Mouse (Mus musculus) kidney, adult 2 months (tissue): ENCODE data around the gene Gpnmb. TPM values are rescaled to one million over a fixed set of nuclear protein-coding genes. Genes with fewer than 3 reads are reported as not detected.

Experiments
- DNase-seq: peaks from one replicate; pipeline ENCODE4 v3.0.0; 2021
- H3K27ac ChIP-seq: fragments of 200-500 bp; 2 replicates; pipeline ENCODE4 v1.5.1; 2012; ENCODE audit warnings: low read depth, low read length, control low read depth, inconsistent platforms; ENCODE audit not compliant: insufficient read depth
- H3K27me3 ChIP-seq: fragments of 200-500 bp; replicated peaks from 2 replicates; pipeline ENCODE4 v1.6.1; 2012; ENCODE audit warnings: mild to moderate bottlenecking, moderate library complexity, low read length, inconsistent platforms; ENCODE audit not compliant: control insufficient read depth, insufficient read depth
- H3K36me3 ChIP-seq: fragments of 200-500 bp; 2 replicates; pipeline ENCODE4 v1.6.1; 2012; ENCODE audit warnings: mild to moderate bottlenecking, moderate library complexity, low read length, inconsistent platforms; ENCODE audit not compliant: control insufficient read depth, insufficient read depth
- H3K4me1 ChIP-seq: fragments of 200-500 bp; 2 replicates; pipeline ENCODE4 v1.6.1; 2011; ENCODE audit warnings: low read length; ENCODE audit not compliant: control insufficient read depth, insufficient read depth
- H3K4me3 ChIP-seq: fragments of 200-500 bp; 2 replicates; pipeline ENCODE4 v1.5.1; 2011; ENCODE audit warnings: mild to moderate bottlenecking, low read depth, low read length, control low read depth; ENCODE audit not compliant: insufficient read depth
- CTCF ChIP-seq: fragments of 200-500 bp; conservative IDR thresholded peaks from 2 replicates; pipeline ENCODE4 v1.5.1; 2011; ENCODE audit warnings: low read depth, mild to moderate bottlenecking, control low read depth, low read length, moderate library complexity, mixed read lengths; ENCODE audit not compliant: insufficient read depth, insufficient read length
- POLR2A ChIP-seq: fragments of 200-500 bp; IDR thresholded peaks from one replicate; pipeline ENCODE4 v1.6.1; 2011; ENCODE audit warnings: low read depth, low read length, control low read depth
- WGBS: fragments of 180-500 bp; shearing (Covaris S2); methylation state at CpG from one replicate; pipeline ENCODE4 v1.1.7; 2018; 5-methylcytosine and 5-hydroxymethylcytosine counted together
- polyA plus RNA-seq: library from polyadenylated mRNA; depleted of rRNA; stranded (reverse); fragments of >200 nt; gene quantifications from 2 replicates; pipeline ENCODE4 v1.2.3, GENCODE M21; 2012

Gene Gpnmb
- polyA plus RNA-seq, 1 experiment, result 1.2 TPM

DNA sequence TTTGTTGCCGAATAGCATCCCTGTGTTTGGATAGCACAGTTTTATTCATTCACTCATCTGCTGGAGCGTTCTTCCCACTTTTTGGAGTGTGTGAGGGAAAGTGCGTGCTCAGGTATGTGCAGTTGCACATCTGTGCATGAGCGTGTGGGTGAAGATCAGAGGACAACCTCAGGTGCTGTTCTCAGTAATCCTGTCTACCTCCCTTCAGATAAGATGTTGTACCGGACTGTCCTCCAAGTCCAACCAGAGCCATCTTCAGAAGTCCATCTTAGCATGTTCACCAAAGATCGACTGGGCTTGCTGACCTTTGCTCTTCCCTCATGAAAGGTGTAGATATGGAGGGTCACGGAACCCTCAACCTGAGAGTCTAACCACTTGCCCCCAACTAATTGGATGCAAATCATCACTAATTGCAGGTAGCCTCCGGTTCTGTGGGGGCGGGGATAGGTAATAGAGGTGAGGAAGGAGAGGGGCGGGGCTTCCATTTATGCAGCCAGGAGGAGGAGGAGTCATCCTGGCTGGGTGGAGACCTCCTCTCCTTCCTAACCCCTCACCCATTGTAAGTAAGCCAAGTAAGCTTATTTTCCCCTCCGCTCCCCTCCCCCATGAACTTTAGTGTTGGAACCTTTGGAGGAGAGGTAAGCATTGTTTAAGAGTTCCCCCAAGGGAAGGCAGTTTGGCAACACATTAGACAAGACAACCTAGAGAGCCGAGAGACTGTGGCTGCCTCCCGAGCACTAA is 27.8 kb upstream of the Gpnmb start:
- Histone ChIP-seq H3K36me3 (no peaks in the 10 kb centered on the region), H3K4me1 (peaks cover 3% of the 10 kb centered on the region; the same call in 1 of the 2 replicates), H3K27ac (no peak overlapping the region), H3K27me3 (no peaks in the 10 kb centered on the region), H3K4me3 (no peak overlapping the region)
- TF ChIP-seq POLR2A (no peak), CTCF (no peak)
- no peak for DNase-seq
- WGBS, result 21% methylated on average over 13 of the region's 13 CpGs

DNA sequence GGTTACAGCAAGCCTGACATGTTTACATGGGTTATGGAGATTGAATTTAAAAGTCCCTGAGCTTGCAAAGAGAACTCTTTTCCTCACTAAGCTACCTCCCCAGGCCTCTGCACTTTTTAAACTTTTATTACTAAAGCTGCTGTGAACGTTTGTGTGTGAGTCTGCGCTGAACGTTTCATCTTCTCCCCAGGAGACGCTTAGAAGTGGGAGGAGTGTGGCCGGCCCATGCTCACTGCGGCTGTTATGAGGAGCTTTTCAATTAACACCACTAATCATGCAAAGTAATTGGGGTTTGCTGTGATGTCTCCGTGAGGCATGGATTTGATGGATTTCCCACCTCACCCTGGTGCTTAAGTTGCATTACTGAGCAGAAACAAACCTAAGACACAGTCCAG is 27.2 kb upstream of the Gpnmb start:
- WGBS, result 31% methylated on average over 7 of the region's 7 CpGs
- DNase-seq, result no peak
- no peak overlapping the region for H3K4me3 ChIP-seq

DNA sequence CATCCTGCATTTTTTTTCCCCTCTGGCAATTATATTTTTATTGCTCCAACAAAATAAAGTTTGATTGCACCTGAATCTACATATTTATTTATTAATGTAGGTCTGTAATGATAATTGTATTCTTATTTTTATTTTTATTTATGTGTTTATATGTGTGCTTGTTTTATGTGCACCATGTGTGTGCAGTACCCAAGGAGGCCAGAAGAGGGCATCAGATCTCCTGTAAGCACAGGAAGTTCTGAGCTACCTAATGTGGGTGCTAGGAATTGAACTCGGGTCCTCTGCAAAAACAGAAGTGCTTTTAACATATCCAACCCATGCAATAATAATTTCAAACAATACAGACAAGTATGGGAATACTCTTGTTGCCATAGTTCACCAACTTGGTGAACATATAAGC is 26.7 kb upstream of the Gpnmb start:
- WGBS, result 94% methylated on average over 1 of the region's 1 CpGs
- no peaks in the 10 kb centered on the region for H3K36me3 ChIP-seq
- H3K4me1 ChIP-seq, result peaks cover 3% of the 10 kb centered on the region; the same call in 1 of the 2 replicates
- no peaks in the 10 kb centered on the region for H3K27me3 ChIP-seq
- TF ChIP-seq CTCF (0 out of 2 replicates have a peak, but pooled peaks have one; percentile 1), POLR2A (no peak)
- DNase-seq, result no peak
- H3K27ac ChIP-seq, result no peak overlapping the region
- H3K4me3 ChIP-seq, result no peak overlapping the region

More for the DNA sequence above, 27.2 kb upstream of the Gpnmb start:
- no peak for TF ChIP-seq POLR2A
- TF ChIP-seq CTCF, result no peak
- no peaks in the 10 kb centered on the region for H3K27me3 ChIP-seq
- H3K4me1 ChIP-seq, result peaks cover 3% of the 10 kb centered on the region; the same call in 1 of the 2 replicates
- H3K36me3 ChIP-seq, result no peaks in the 10 kb centered on the region
- H3K27ac ChIP-seq, result no peak overlapping the region

DNA sequence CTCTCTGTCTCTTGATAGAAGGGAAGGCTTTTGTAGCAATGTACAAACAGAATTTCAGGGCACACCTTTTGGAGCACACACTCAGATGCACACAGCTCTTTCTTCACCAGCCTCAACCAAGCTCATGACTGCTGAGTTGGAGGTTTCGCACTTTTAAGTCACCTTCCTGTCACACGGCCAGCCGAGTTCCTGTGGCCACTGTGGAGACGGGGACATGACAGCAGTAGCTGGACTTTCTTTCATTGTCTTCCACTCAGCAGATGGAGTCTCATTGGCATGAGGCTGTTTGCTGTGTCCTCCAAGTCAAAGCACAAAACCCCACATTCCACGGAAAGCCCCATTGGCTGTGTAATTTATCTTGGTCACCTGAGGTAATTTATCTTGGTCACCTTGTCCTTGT is 25.2 kb upstream of the Gpnmb start:
- no peak overlapping the region for H3K4me3 ChIP-seq
- H3K27me3 ChIP-seq, result no peaks in the 10 kb centered on the region
- DNase-seq, result no peak
- H3K4me1 ChIP-seq, result peaks cover 3% of the 10 kb centered on the region; the same call in 1 of the 2 replicates
- no peak overlapping the region for H3K27ac ChIP-seq
- no peaks in the 10 kb centered on the region for H3K36me3 ChIP-seq
- WGBS, result 72% methylated on average over 5 of the region's 5 CpGs
- TF ChIP-seq POLR2A (no peak), CTCF (no peak)

DNA sequence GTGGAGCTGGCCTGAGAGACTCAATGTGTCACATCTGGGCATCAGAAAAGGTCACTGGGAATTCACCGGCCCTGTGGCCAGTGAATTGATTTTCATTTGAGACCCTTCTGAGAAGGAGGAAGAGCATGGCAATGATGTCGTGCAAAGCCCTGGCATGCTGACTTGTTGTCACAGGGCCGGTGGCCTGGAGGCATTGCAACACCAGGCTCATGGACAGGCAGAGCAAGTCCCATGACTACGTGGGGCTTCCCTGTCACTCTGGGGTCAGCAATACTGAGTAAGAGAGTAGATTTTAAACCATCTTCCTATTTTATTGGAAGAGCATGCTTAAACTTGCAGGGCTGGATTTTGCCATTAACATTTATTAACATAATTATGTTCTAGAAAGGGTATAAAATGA is 23.3 kb upstream of the Gpnmb start:
- Histone ChIP-seq H3K36me3 (no peaks in the 10 kb centered on the region), H3K4me1 (peaks cover 3% of the 10 kb centered on the region; the same call in 1 of the 2 replicates), H3K27me3 (no peaks in the 10 kb centered on the region), H3K27ac (no peak overlapping the region), H3K4me3 (no peak overlapping the region)
- TF ChIP-seq CTCF (no peak), POLR2A (no peak)
- 75% methylated on average over 4 of the region's 4 CpGs for WGBS
- DNase-seq, result no peak

DNA sequence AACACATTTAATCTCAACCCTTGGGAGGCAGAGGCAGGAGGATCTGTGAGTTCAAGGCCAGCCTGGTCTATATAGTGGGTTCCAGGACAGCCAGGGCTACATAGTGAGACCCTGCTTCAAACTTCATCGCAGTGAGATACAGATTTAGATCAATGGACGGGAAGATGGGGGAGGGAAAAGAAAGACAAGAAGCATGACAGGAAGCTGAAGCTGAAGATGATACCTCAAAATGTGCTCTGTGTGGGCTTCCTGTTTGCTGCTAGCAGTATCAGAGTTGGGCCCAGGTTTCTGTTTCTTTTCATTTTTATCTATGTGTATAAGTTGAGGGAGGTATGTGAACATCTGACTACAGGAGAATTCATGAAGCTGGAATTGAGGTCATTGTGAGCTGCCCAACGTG is 22.9 kb upstream of the Gpnmb start:
- 0 out of 2 replicates have a peak, but pooled peaks cover under 1% of the 10 kb centered on the region for H3K4me1 ChIP-seq
- no peak for DNase-seq
- no peak overlapping the region for H3K27ac ChIP-seq
- no peaks in the 10 kb centered on the region for H3K27me3 ChIP-seq
- no peak for TF ChIP-seq POLR2A
- TF ChIP-seq CTCF, result no peak
- H3K36me3 ChIP-seq, result no peaks in the 10 kb centered on the region
- no peak overlapping the region for H3K4me3 ChIP-seq
- 82% methylated on average over 3 of the region's 3 CpGs for WGBS

DNA sequence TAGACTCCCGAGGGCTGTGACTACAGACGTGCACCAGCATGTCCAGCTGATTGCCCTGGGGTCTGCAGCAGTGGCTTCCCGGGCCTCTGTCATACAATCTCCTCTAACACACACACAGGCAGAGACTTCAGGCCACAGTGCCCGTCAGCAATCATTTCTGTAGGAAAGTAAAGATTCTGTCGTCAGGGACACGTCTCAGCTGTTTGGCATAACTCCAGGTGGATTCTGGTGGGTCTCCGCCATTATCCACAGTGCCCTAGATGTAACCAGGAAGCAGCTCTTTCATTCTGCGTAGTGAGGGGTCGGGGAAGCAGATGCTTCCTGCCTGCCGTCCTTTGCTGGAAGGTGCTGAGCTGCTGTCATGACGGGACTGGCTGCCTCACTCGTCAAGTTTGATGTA is 19.2 kb upstream of the Gpnmb start:
- Histone ChIP-seq H3K27ac (no peak overlapping the region), H3K36me3 (no peaks in the 10 kb centered on the region), H3K27me3 (no peaks in the 10 kb centered on the region), H3K4me1 (no peaks in the 10 kb centered on the region), H3K4me3 (no peak overlapping the region)
- TF ChIP-seq POLR2A (no peak), CTCF (no peak)
- DNase-seq, result no peak
- 48% methylated on average over 12 of the region's 12 CpGs for WGBS
